Mouse (Mus musculus) liver, adult 2 months (tissue): ENCODE results near the gene 2210408I21Rik. TPM values are rescaled to one million over a fixed set of nuclear protein-coding genes. Genes with fewer than 3 reads are reported as not detected.

Experiments used
- DNase-seq: peaks from one replicate; pipeline ENCODE4 v3.0.0-alpha.2; 2011; ENCODE audit warnings: low read depth, low spot score; ENCODE audit errors: extremely low read depth
- H3K27ac ChIP-seq: fragments of 200-500 bp; replicated peaks from 2 replicates; pipeline ENCODE4 v1.5.1; 2012; ENCODE audit warnings: low read depth, mild to moderate bottlenecking, control low read depth, inconsistent platforms, low read length; ENCODE audit not compliant: insufficient read depth
- H3K27me3 ChIP-seq: fragments of 200-500 bp; 2 replicates; pipeline ENCODE4 v1.6.1; 2012; ENCODE audit warnings: mild to moderate bottlenecking, moderate library complexity, low read length, inconsistent platforms; ENCODE audit not compliant: control insufficient read depth, insufficient read depth
- H3K36me3 ChIP-seq: fragments of 200-500 bp; 2 replicates; pipeline ENCODE4 v1.6.1; 2012; ENCODE audit warnings: low read length, inconsistent platforms; ENCODE audit not compliant: control insufficient read depth, insufficient read depth
- H3K4me1 ChIP-seq: fragments of 200-500 bp; 2 replicates; pipeline ENCODE4 v1.6.1; 2011; ENCODE audit warnings: low read length; ENCODE audit not compliant: control insufficient read depth, insufficient read depth
- H3K4me3 ChIP-seq: fragments of 200-500 bp; 2 replicates; pipeline ENCODE4 v1.5.1; 2011; ENCODE audit warnings: low read depth, mild to moderate bottlenecking, control low read depth, low read length, moderate library complexity; ENCODE audit not compliant: insufficient read depth
- H3K79me2 ChIP-seq: fragments of 200-500 bp; 2 replicates; pipeline ENCODE4 v1.6.1; 2012; ENCODE audit warnings: inconsistent platforms, mild to moderate bottlenecking, low read length, moderate library complexity; ENCODE audit not compliant: control insufficient read depth, insufficient read depth
- H3K9ac ChIP-seq: fragments of 200-500 bp; 2 replicates; pipeline ENCODE4 v1.6.1; 2012; ENCODE audit warnings: low read depth, mild to moderate bottlenecking, control low read depth, inconsistent platforms, low read length
- CTCF ChIP-seq: fragments of 200-500 bp; IDR thresholded peaks from 2 replicates; pipeline ENCODE4 v1.5.1; 2011; ENCODE audit warnings: low read depth, low read length, control low read depth
- POLR2A ChIP-seq: fragments of 200-500 bp; IDR thresholded peaks from 2 replicates; pipeline ENCODE4 v1.6.1; 2011; ENCODE audit warnings: low read length, control low read depth; ENCODE audit not compliant: insufficient read depth; ENCODE audit errors: extremely low read depth
- WGBS: fragments of 180-500 bp; shearing (Covaris S2); methylation state at CpG from one replicate; pipeline ENCODE4 v1.1.7; 2018; 5-methylcytosine and 5-hydroxymethylcytosine counted together
- polyA plus RNA-seq: library from polyadenylated mRNA; depleted of rRNA; stranded (reverse); fragments of >200 nt; gene quantifications from 2 replicates; pipeline ENCODE4 v1.2.3, GENCODE M21; 2012
- total RNA-seq: library from RNA; depleted of rRNA; stranded (reverse); fragments of >200 nt; gene quantifications from 2 replicates; pipeline ENCODE4 v1.2.3, GENCODE M21; 2014

Gene 2210408I21Rik
- total and polyA plus RNA-seq, 2 experiments: 0.55 to 3.0 TPM

GRCm38 (mm10) chr13:77388148-77388547, 252.8 kb downstream of the 2210408I21Rik start:
- no peaks in the 10 kb centered on the region for H3K36me3 ChIP-seq

DNA sequence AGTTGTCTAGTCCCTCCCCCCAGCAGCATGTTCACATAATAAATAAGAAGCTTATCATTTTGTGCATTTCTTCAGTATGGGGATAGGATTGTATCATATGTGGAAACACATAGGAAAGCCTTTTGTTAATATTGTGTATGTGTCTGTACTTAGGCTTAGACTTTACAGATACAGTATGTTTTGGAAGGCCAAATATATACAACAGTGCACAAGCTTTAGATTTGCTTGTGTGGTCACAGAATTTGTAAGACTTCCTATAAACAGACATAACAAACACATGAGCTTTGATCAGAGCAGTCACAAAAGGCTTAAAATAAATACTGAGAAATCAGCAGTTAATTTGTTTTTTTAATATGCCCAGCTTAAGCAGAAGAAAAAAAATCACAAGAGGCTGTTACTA, 253.9 kb downstream of the 2210408I21Rik start:
- TF ChIP-seq CTCF (no peak), POLR2A (no peak)
- Histone ChIP-seq H3K4me3 (no peak overlapping the region), H3K79me2 (no peaks in the 10 kb centered on the region), H3K9ac (no peak overlapping the region), H3K4me1 (no peaks in the 10 kb centered on the region), H3K27me3 (no peaks in the 10 kb centered on the region), H3K36me3 (no peaks in the 10 kb centered on the region), H3K27ac (no peak overlapping the region)
- DNase-seq: no peak

More at GRCm38 (mm10) chr13:77388148-77388547, 252.8 kb downstream of the 2210408I21Rik start:
- Histone ChIP-seq H3K27ac (no peak overlapping the region), H3K4me3 (no peak overlapping the region), H3K79me2 (no peaks in the 10 kb centered on the region), H3K27me3 (no peaks in the 10 kb centered on the region), H3K9ac (no peak overlapping the region), H3K4me1 (no peaks in the 10 kb centered on the region)
- 79% methylated on average over 4 of the region's 4 CpGs for WGBS
- no peak for DNase-seq
- no peak for TF ChIP-seq POLR2A

GRCm38 (mm10) chr13:77396374-77396773, 261.0 kb downstream of the 2210408I21Rik start:
- Histone ChIP-seq H3K4me3 (no peak overlapping the region), H3K9ac (no peak overlapping the region)
- 80% methylated on average over 2 of the region's 2 CpGs for WGBS

DNA sequence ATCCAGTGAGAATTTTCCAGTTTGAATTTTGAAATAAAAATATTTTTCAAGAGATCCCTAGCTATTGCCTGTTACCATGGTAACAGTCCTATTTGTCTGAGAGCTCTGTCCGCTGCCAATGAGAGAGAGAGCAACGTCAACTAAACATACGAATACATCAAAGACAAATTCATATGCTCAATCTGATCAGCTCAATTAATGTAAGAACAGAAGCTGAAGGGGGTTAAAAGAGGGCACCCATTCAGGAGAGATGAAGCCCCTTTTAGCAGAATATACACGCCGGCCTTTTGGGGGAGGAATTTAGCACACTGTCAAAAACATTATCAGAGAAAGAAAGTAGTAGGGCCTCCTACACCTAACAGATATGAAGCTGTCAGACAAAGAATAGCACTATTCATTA, 261.6 kb downstream of the 2210408I21Rik start:
- Histone ChIP-seq H3K79me2 (no peaks in the 10 kb centered on the region), H3K4me1 (no peaks in the 10 kb centered on the region), H3K36me3 (no peaks in the 10 kb centered on the region), H3K27ac (no peak overlapping the region), H3K9ac (no peak overlapping the region), H3K27me3 (no peaks in the 10 kb centered on the region), H3K4me3 (no peak overlapping the region)
- WGBS: 89% methylated on average over 5 of the region's 5 CpGs
- DNase-seq: no peak
- TF ChIP-seq POLR2A (no peak), CTCF (no peak)

More at GRCm38 (mm10) chr13:77396374-77396773, 261.0 kb downstream of the 2210408I21Rik start:
- H3K4me1 ChIP-seq: no peaks in the 10 kb centered on the region
- TF ChIP-seq CTCF (no peak), POLR2A (no peak)
- DNase-seq: no peak
- no peak overlapping the region for H3K27ac ChIP-seq
- H3K36me3 ChIP-seq: no peaks in the 10 kb centered on the region
- no peaks in the 10 kb centered on the region for H3K27me3 ChIP-seq
- no peaks in the 10 kb centered on the region for H3K79me2 ChIP-seq

DNA sequence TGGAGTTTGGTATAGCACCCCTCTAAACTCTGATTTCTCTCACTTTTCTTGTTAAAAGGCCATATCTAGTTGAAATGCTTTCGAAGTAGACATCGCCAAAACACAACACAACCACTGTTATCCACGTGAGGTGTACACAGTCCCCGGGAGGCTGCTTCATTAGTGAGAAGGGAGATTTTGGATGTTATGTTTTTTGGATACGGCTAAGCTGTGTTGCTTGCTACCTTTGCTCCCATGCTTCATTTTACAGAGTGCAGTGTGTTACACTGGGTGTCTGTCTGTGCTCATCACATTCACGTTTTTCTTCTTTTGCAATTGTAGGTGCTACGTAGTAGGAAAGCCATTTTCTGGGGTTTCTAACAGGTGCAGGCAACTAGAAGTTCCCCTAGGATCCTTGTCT, 262.3 kb downstream of the 2210408I21Rik start:
- no peak for DNase-seq
- 86% methylated on average over 7 of the region's 7 CpGs for WGBS
- H3K27ac ChIP-seq: no peak overlapping the region

GRCm38 (mm10) chr13:77398477-77398876, 263.1 kb downstream of the 2210408I21Rik start:
- no peaks in the 10 kb centered on the region for H3K36me3 ChIP-seq
- no peaks in the 10 kb centered on the region for H3K4me1 ChIP-seq
- H3K27ac ChIP-seq: no peak overlapping the region
- WGBS: 91% methylated on average over 3 of the region's 3 CpGs
- no peak for TF ChIP-seq CTCF
- no peak for TF ChIP-seq POLR2A
- H3K4me3 ChIP-seq: no peak overlapping the region
- H3K27me3 ChIP-seq: no peaks in the 10 kb centered on the region
- peak; percentile 7 for DNase-seq
- no peaks in the 10 kb centered on the region for H3K79me2 ChIP-seq
- H3K9ac ChIP-seq: no peak overlapping the region

More for the DNA sequence above, 262.3 kb downstream of the 2210408I21Rik start:
- H3K9ac ChIP-seq: no peak overlapping the region
- H3K27me3 ChIP-seq: no peaks in the 10 kb centered on the region
- H3K4me3 ChIP-seq: no peak overlapping the region
- TF ChIP-seq POLR2A (no peak), CTCF (no peak)
- no peaks in the 10 kb centered on the region for H3K79me2 ChIP-seq
- no peaks in the 10 kb centered on the region for H3K4me1 ChIP-seq
- no peaks in the 10 kb centered on the region for H3K36me3 ChIP-seq
